Mouse (Mus musculus) layer of hippocampus, postnatal 10 days (tissue): Measurements from ENCODE around the gene Kcnq1. TPM values are rescaled to one million over a fixed set of nuclear protein-coding genes. Genes with fewer than 3 reads are reported as not detected.

Experiments used
- DNase-seq, 2 experiments: peaks; one replicate each; pipeline ENCODE4 v3.0.0; 2021; ENCODE audit warnings: low spot score in 2 of 2
- total RNA-seq, 2 experiments: library from RNA; stranded (reverse); gene quantifications; 2 replicates each; pipeline ENCODE4 v1.2.3; 2021

The Kcnq1 gene
- total RNA-seq, 2 experiments from 2014 or later, result 1.0 to 2.3 TPM

DNA sequence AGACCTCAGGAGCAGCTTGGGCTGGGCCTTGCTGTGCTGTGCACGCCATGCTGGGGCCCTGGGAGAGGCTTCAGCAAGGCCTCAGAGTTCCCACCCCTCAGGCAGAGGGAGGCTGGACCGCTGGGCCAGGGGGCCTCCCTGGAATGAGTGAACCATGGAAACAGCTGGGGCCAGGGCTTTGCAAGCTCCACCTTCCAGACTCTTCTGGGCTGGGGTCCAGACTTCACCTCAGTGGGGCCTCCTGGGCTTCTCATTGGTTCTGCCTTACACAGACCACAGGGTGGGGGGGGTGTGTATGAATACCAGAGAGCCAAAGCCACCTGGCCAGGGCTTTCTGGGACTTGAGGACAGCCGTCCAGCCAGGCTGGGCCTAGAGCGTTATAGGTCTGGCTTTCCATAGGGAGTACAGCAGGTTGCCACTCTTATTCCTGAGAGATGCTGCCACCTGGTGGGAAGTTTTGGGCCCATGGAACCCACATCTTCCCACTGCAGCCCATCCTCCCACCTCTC, 19.0 kb upstream of the Kcnq1 start:
- peak; percentile 32 to 60 for DNase-seq

DNA sequence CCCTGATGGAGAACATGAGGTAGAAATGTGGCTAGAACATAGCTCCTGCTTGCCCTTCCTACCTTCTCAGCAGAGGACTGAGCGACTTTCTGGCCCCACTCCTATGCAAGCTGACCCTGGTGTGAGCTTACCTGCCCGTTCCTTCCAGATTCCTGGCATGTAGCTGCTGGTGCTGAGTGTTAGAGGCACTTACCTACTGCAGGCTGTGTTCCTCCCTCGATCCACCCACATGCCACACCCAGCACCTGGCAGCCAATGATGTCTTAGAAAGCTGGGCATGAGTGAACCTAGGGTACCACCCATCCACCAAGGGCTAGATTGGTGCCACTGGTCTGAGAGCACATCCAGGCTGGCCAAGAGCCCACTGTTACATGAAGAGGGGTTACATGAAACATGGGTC, 12.3 kb upstream of the Kcnq1 start:
- DNase-seq, result no peak

DNA sequence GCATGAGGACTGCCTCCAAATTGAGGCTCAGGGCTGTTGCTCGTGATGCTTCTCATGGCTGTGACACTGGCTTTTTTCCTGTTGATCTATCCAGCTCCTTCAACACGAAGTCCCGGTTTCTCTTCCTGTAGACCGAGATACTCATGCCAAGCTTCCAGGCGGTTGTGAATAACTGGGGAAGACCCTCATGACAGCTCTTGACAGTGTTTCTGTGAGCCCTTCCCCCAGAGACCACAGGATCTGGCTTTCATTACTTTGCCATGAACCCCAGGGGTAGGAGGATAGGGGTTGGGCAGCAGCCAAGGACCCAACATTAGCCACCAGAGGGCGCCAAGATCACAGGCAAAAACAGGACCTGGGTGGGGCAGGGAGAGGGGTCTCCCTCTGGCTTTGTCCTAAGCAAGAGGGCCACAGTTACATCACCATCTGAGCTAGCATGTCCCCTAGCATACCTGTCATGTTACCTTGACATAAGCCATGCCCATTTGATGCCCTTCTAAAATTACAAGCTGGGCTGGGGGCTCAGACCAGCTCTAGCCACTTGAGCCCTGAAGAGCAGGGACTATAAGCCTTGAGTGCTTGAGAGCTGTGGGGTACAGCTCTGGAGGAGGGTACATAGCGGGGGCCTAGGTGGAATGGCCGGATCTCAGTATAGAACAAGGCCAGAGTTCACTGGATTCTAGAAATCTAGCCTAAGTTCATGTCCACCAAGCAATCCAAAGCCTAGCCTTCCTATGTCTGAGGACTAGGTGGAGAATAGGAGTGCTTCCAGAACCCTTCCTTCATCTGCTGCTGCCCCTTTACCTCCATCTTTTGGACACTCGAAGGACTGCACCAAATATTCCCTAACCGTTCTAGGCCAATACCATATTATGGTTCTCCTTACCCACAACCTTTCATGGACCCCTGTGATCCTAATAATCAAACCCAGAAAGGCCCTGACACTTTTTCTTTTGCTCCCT, 11.3 kb upstream of the Kcnq1 start, which contains the start of gene Trpm5:
TSS of gene Trpm5 (minus strand) at position 51 of the 962 bp plus-strand sequence.
- peak; percentile 75 to 79 for DNase-seq

DNA sequence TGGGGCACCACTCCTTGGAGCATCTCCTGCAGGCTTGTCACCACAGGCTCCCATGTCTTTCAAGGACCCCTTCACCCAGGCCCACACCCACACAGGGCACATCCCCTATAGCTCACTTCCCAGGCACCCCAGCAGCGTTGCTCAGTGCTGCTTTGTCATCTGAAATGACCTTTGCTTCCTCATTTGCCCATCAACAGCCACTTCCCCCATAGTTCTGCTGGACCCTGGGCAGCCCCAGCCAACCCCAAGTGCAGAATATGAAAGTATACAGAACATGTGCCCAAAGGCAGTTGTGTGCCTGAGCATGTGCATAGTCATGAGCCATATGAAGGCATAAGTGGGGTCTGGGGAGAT, 10.6 kb upstream of the Kcnq1 start:
- DNase-seq, result no peak

DNA sequence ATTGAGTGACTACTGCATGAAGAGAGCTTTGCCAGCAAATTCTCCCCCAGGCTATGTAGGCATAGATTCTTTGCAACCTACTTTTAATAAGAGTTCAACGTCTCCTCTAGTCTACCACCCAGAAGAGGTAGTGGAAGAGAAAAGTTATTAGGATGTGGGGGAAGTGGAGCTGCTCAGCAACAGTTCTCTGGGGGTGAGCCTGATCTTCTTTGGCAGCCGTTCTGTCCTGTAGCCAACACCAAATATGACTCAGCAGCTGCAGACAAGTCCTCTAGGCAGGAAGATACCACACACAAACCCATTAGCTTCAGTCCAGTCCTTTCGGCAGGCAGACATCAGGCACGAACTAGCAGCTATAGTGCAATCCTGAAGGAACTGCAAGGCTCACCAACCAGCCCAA, 5.4 kb upstream of the Kcnq1 start:
- DNase-seq, result no peak

DNA sequence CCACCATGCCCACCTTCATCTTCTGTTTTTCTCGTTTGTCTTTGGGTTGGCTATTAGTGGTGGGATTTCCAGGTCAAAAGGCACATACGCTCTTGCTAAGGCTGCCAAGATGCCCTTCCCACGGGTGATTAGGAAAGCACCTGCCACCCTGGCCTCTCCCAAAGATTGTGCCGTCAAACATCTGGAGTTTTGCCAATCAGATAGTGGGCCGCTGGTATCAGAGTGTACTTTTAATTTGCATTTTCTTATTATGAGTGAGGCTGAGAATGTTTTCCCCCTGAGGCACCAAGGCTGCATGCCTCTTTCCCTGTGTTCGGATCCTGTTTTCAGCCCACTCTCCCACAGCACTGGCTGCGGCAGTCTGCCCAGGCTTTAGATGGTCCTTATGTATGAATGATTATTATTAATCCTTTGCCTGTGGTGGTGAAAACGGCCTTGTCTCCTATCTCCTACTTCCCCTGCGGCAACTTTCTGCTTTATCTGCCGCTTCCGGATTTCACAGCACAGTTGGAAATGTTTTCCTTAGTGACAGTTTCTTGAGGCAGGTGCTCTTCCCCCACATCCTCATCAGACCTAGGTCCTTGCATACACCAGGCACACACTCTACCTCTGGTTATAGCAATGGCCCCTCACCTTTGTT, 784 bp upstream of the Kcnq1 start:
- DNase-seq, result no peak

DNA sequence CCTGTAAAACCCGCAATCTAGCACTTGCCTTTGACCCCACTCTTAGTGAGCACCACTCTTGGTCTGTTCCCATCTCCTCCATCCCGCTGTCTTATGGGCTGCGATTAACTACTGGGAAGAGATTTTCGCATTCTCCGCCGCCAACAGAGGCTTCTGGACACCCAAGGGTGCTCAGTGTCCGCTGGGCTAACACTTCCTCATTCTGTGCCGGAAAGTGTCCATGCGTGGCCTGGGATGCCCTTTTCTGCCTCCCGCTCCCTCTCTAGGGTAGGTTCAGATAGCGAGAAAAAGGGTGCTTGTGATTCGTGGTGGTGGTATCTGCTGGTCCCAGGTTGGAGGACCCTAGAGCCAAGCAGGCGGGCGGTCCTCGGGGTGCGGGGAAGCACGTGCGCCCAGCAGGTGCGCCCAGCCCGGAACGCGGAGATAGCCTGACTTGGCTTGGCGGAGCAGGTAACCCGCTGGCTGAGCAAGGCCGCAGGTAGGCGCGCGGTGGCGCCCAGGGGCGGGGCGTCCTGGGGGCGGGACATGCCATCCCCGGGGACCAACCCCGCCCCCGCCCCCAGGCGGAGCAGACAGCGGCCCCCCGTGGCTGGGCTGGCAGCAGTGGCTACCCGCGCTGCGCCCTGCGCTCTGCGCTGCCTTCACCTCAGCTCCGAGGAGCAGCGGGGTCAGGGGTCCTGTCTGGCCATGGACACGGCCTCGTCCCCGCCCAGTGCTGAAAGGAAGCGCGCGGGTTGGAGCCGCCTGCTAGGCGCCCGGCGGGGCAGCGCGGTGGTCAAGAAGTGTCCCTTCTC, 707 bp downstream of the Kcnq1 start:
- peak in 1 of 2 experiments; percentile 22 for DNase-seq

DNA sequence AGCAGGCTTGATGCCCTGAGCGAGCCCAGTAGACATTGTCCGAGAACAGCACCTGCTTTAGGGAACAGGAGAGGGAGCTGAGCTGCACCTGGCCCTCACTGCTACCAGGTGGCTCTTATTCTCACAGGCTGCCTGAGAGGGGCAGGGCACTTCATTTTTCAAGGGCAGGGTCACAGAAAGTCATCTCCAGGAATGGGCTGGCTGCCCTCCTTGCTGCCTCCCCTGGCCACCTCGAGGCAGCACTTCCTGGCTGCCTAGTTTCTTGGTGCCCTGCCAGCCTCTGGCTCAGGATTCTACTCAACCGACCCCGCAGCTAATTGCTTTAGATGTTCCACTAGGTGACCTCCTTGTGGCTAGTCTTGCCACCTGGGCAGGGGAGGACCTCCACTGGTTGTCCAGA, 2.0 kb downstream of the Kcnq1 start:
- DNase-seq, result no peak

DNA sequence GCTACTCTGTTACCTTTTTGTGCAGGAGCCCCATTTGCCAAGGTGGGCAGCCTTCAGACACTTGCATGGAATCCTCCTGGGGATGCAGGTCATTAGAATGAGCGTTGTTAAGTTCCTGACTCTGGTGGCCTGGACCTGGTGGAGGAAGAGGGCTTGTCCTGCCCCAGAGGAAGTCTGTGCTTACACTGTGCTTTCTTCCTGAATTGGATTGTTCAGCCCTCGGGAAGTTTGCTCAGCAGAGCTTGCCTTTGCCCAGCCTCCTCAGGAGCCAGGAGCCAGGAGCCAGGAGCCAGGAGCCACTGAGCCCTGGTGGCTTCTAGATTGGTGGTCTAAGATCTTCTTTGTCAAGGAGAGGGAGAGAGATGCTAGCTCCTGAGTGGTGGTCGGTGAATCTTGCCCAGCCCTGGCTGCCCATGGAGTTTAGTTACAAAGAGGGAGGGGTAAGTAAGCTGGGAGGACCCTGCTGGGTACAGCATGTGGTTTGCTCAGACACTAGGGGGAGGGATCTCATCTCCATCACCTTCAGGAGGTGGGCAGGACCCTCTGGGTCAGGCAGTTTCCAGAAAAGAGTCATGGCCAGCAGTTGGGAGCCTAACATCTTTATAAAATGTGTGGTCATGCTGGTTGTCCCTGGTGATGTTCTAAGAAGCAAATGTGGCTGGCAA, 3.0 kb downstream of the Kcnq1 start:
- DNase-seq, result no peak

DNA sequence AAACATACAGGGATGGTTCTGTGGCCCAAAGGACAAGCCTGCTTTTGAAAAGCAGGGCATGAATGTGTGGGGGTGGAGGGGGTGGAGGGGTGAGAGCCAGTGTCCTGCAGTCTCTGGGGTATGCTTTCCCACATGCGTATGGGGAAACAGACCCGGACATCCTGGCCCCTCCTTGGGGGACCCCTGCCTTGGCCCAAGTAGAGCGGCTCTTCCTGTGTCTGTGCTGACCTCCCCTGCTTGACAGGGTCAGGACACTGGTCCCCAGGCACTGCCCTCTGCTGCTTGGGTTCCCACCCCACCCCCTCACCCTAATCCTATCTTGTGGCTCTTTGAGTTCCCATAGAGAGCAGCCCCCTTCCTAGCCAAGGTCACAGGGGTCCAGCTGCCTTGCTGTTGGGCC, 3.5 kb downstream of the Kcnq1 start:
- DNase-seq, result no peak

DNA sequence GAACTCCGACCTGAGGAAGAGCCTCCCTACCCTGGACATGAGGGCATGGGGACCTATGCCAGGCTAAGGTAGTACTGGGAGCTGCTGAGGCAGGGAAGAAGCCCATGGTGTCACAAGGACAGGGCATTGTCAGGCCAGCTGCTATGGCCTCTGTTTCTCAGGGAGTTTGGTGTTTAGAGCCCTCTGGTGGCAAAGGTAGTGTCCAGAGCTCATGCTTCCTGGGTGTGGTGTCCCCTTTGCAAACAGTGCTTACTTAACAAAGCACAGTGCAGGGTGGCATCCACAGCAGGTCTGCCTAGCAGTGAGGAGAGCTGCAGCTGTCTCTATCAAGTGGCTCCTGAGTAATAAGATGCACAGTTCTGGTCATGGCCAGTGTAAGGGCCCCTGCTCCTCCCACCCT, 4.6 kb downstream of the Kcnq1 start:
- DNase-seq, result no peak

DNA sequence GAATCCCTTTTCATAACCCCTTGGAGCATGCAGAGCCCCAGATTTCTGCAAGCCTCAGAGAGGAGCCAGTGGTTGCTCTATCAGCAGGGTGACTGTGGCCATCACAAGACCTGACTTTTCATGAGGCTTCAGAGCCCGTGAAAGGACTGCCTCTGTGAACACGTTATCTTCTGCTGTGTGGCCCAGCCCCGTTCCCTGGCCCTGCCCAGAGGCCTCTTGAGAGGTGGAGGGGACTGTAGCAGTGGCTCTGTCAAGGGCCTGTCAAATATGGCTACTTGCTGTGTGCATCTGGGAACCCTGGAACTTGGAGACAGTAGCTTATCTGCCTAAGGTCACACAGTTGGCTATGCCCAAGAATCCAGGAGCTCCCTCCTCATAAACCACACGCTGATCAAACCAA, 5.6 kb downstream of the Kcnq1 start:
- DNase-seq, result no peak

DNA sequence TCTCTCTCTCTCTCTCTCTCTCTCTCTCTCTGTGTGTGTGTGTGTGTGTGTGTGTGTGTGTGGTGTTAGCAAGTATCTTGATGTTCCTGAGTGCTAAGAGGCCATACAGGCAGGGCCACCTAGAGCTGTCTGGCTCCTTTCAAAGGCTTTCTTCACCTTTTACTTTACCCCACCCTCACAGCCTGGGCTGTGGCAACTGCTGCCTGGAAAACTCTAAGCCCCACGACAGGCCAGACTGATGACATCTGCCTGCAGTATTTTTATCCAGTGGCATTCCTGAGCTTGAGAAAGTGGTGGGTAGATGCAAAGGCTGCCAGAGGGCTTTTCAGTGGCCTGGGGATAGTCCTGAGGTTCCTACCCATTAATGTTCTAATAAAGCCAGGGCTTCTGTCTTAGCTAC, 6.2 kb downstream of the Kcnq1 start:
- DNase-seq, result no peak

DNA sequence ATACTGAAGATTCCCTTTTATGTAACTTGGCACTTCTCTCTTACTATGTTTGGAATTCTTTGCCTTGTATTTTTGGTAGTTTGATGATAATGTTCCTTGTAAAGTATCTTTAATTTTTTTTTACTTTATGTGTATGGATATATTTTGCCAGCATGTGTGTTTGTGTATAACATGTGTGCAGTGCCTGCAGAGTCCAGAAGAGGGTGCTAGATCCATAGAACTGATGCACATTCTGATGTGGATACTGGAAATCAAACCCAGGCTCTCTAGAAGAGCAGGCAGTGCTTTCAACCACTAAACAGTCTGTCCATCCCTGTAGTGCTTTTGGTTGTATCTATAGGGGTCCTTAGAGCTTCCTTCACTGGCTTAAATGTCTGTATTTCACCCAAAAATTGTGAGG, 8.6 kb downstream of the Kcnq1 start:
- DNase-seq, result no peak

DNA sequence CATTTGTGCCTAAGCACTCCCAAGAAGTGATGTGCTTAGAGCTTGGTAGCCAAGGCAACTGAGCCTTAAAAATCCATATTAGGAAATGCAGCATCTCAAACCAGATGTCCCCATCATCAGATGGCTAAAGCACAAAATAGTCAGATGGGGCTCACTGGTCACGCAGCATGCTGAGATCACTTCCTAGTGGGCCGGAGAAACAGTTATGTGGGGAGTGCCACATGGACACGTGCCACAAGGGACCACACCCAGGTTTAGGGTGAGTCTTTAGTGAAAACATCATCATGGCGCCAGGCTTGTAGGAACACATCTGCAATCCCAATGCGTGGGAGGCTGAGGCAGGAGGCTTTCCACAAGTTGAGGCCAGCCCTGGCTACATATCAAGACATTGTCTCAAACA, 10.4 kb downstream of the Kcnq1 start:
- DNase-seq, result no peak

DNA sequence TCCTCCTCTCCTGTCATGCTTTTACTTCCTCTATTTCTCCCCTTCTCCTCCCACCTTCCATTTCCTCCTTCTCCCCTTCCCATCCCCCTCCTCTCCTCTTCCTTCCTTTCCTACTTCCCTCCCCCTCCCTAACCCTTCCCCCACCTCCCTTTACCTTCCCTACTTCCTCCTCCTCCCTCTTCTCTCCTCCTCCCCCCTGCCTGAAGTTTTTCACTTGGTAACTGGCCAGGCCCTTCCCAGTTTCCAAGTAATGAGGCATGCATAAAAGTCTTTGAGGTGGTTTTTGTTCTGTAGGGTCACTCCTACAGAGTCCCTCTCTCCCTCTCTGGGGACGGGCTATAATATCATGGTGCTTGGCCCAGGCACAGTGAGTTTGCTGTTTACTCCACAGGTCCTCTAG, 13.2 kb downstream of the Kcnq1 start:
- DNase-seq, result no peak

DNA sequence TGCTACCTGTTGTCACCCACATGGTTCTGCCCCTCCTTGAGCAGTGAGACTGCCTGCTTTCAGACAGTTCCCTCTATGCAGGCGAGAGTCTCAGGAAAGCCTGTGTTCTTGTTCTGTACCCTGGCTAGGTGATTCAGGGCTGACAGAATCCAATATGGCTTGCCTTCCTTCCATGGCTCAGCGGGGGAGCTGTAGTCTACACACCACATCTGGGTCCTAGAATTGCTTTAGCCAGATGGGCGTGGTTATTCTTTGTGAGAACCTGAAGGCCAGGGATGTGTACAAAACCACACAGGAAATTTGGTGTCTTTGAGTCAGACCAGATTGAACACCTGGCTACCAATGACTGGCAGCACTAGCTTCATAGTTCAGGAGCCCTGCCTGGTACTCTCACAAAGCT, 13.7 kb downstream of the Kcnq1 start:
- no peak for DNase-seq

DNA sequence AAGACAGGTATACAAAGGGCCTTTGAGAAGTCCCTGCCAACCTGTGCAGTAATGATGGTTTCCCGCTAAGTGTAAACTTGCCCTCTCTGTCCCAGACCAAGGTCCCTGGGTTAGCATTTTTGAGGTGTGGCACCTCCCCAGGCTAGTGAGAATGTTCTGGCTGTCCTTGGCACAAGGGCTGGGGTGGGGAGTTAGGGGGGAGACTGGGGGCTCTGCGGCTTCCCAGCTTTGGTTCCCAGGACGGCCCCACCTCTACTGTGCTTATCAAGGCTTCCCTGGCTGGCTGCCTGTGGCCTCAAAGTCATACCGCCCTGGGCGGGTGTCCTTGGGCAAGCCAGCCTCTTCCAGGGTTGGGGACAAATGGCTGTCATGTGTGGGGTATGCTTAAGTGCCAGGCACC, 16.0 kb downstream of the Kcnq1 start:
- DNase-seq, result no peak

DNA sequence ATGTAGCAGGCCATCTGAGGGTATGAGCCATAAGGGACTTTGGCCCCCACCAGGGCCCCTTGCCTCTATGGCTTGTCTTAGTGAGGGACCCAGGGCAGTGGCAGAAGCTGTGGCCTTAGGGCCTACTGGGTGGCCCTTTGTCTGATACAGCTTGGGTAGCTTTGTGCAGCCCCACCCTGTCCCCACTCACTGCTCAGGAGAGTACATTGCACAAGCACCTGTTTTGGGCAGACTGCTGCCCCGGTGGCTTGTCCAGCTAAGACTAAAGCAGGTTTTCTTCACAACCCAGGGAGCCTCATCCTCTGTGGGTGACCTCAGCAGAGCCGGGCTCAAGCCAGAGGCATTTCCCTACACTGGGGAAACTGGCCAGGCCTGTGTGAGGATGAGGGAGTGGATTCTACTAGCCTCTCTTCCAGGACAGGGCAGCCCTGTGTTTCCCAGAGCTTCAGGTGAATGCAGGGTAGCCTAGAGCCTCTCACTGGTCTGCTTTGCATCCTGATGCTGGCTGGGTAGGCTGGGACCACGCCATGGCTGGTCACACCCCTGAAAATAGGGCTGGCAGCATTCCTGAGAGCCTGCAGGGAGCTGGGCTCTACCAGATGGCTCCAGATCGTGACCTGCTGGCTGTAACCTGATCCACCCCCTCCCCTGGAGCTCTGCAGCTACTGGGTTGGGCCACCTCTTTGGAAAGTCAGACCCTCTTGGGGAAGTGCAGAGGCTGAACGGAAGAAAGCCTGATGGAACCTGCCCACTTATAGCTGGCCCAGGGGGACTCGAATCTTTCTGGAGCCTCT, 17.9 kb downstream of the Kcnq1 start:
- no peak for DNase-seq

DNA sequence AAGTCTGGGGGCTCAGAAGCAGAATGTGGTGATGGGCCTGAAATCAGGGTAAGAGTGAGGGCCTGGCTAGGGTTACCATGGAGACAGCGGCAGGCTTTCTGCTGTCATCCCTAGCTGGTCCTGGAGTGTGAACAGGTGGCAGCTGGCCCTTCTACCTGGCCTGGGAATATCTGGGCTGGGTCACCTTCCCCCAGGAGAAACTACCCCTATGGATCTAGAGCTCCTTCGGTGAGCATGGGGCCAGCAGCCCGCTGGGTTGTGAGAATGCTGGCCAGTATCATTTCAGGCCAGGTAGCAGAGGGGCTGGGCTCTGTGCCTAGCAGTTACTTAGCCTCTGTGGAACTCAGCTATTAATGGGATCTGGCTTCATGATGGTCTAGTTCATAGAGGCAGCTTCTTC, 18.7 kb downstream of the Kcnq1 start:
- no peak for DNase-seq
